Mouse (Mus musculus): ENCODE results near the gene Slc35e3. TPM values are rescaled to one million over a fixed set of nuclear protein-coding genes. Genes with fewer than 3 reads are reported as not detected.

Gene Slc35e3
- total RNA-seq (2017): 8.1 and 8.7 TPM in 2 replicates

DNA sequence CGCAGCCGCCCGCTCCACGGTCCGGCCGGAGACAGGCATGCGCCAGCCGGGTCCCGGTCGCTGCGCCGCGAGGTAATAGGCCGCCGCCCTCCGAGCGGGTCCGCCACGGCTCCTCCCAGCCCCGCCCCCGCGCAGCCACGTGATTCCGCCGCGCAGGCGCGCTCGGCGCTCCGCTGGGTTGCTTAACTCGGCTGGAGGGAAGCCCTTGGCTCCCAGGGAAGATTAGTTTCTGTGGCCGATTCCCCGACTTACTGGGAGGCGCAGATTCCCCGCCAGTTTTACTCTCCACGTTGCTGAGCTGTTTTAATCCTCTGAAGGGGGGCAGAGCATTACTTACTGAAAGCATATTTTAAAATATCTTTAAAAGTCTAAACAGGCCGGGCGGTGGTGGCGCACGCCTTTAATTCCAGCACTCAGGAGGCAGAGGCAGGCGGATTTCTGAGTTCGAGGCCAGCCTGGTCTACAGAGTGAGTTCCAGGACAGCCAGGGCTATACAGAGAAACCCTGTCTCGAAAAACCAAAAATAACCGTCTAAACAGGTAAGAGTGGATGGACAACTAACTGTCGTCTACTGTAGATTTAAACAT lies at the start of gene Slc35e3:
TSS of gene Slc35e3 (minus strand) at position 69 of the 587 bp plus-strand sequence.
- peak; percentile 86 for ATAC-seq (replicated peaks; ENCODE audit: low read depth, poor library complexity, severe bottlenecking)

DNA sequence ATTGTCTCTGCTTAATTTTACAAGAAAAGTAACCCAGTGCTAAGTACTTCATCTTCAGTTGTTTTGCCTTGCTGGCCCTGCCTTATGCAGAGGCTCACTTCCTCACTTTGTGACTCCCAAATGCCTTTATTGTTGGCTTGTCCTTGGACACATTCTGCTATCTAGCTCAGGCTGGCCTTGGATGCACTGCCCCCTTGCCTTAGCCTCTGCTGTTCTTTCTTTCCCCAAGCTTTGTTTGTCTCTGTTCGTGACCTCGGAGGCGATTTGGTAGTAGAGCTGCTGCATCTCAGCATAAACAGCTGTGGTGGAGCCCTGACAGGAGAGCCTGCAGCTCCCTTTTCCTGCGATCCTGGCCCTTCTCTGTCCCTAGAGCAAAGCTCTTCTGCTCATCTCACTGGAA lies 49.0 kb upstream of the Slc35e3 start:
- ATAC-seq (replicated peaks; ENCODE audit: low read depth, poor library complexity, severe bottlenecking): no peak

DNA sequence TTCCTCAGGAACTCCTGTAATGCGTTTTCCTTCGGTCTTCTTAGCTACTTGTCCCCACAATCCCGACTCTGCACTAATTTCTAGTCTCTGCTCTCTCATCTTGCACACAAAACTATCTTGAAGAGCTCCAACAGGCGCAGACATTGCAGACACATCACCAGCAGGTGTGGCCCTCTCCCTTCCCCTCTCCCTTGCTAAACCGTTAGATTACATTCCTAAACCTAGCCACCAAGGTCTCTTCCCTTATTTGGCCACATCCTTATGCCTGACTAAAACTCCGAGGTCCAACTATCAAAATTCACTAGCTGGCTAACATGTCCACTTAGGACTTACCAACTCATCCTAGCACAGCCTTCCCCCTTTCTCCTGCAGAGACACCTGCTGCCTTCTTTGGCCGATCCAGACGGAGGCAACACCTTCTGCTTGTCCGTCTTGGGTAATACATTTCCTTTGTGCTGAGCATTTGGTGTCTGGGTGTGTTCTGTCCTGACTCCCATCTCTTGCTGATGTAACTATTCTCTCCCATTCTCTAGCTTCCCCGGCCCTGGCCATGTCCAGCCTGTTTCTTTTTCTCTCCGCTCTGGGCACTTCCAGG lies 47.4 kb upstream of the Slc35e3 start:
- ATAC-seq (replicated peaks; ENCODE audit: low read depth, poor library complexity, severe bottlenecking): no peak

DNA sequence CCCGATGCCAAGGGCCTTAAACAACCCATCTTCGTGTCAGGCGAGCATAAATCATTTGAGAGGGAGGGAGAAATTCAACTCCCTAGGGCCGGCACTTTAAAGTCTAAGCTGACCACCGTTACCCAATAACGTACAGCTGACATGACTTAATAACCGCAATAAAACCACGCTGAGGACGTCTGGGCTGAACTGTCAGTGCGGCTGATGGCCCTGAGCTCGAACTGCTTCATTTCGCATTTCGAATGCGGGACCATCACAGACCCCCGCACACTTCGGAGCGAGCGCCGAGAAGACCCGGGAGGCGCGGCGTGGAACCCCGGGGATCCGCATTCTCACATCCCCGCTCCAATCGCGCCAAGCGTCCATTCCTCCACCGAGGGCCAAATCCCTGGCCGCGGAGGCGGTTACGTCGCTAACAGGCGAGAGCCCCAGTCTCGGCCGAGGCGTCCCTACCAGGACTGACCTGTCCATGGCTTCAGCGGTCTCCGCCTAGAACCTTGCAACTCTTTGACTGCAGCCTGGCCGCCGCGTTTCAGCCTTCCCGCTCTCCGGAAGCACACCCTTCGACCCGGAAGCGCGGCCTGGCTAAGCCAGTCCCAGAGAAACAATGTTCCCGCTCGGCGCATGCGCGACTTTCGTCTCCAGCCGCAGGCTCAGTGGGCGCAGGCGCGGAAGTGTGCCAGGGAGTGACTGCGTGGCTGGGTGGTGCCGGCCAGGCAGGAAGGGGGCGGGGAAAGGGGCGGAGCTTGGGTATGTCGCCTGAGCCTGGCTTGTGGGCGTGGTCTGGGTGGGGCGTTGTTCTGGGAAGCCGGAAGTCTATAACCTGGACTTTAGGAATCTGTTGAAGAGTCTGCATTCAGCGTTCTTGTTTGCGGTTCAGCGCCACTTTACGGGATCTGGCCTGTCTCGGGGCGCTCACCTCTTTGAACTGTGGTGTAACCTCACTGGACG lies 46.3 kb upstream of the Slc35e3 start, which contains the start of gene Nup107:
TSS of gene Nup107 (minus strand) at position 565 of the 951 bp plus-strand sequence.
- peak; percentile 87 for ATAC-seq (replicated peaks; ENCODE audit: low read depth, poor library complexity, severe bottlenecking)

DNA sequence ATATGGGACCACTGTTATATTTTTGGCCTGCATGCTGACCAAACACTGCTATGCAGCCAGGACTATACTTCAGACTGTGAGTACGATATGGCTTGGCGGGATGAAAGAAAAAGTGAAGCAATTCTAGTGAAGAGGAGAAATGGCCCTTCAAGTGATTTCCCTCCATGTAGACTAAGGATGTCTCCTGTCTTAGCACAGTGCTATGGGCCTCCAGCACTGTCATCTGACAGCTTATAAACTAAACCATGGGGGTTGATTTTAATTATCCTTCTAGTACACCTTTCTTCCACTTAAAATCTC lies 45.0 kb upstream of the Slc35e3 start:
- no peak for ATAC-seq (replicated peaks; ENCODE audit: low read depth, poor library complexity, severe bottlenecking)

DNA sequence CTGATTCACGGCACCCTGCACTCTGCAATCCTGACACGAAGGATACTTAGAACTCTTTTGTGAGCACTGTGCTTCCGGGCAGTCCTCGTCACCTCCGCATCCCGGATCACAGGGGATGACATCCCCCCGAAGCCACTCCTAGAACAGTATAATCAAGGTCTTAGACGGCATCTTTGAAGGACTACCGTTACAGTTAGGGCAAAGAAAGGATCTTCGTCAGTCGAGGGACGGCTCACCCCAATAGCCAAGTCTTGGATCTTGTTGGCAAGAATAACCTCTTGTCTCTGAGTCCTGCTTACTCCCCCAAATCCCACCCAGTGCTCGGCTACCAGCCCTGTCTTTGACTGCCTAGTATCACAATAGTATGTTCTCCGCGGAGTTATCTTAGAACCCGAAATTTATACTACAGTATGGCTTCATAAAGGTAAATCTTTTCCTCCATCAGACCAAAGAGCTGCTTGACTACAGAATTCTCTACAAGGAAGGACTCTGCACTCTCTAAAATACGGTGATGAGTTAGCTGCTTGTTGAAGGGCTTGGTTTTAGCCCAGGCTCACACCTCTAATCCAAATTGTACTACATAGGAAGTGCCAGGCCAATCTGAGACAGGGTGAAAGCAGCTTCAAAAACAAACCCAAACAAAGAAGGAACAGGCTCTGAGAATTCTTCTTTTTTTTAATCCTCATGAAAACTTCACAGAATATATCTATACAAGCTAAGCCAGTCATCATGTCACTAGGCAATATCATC lies 44.4 kb upstream of the Slc35e3 start:
- ATAC-seq (replicated peaks; ENCODE audit: low read depth, poor library complexity, severe bottlenecking): no peak

DNA sequence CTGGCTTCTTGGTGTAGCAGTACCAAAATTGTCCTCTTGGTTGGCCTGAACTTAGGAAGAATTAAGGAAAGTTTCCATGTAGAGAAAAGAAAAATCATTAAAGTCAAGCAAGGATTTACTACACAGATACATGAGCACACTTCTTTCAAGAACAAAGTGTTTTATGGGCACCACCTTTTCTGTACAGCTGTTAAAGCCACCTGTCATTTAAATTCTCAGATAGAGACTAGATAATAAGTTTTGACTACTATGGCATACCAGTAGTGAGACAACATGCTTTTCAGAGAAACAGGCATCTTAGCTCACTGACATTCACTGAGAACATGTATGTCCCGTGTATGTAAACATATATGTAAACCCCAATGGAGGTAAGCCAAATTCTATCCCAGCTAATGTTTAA lies 43.8 kb upstream of the Slc35e3 start:
- no peak for ATAC-seq (replicated peaks; ENCODE audit: low read depth, poor library complexity, severe bottlenecking)

DNA sequence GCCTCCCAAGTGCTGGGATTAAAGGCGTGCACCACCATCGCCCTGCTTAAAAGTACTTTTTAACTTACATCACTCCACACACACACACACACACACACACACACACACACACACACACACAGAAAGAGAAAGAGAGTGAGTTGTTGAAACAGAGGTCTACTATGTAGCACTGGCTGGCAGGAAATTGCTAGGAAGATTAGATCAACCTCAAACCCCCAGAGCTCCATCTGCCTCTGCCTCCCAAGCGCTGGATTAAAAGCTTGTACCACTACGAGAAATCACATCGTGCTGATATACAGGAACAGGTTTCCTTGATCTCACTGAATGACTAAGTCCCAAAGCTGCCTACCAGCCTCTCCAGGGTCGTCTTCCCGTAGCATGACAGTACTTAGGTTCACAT lies 38.5 kb upstream of the Slc35e3 start:
- peak; percentile 84 for ATAC-seq (replicated peaks; ENCODE audit: low read depth, poor library complexity, severe bottlenecking)

DNA sequence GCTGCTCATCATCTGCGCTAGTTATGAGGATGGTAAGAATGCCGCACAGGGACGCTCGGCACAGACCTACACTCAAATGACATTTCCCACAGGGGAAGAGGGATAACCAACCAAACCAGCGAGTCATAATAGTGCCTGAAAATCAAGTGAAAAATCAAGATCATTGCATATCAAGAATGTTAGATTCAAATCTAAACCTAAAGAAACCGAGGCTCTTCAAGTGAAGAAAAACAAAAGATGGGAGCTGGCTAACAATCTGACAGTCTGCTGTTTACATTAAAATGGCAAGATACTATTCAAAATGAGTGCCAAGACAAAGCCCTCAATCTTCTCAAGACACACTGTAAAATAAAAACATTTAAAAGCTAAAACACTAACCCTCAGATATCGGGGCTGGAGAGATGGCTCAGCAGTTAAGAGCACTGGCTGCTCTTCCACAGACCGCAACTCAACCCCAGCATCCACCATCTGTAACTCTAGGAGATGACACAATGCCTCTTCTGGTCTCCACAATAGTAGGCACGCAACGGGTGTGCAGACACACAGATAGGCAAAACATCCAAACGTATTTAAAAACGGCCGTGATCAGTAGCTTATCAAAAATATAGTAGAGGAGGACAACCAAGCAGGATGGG lies 37.7 kb upstream of the Slc35e3 start:
- ATAC-seq (replicated peaks; ENCODE audit: low read depth, poor library complexity, severe bottlenecking): no peak

DNA sequence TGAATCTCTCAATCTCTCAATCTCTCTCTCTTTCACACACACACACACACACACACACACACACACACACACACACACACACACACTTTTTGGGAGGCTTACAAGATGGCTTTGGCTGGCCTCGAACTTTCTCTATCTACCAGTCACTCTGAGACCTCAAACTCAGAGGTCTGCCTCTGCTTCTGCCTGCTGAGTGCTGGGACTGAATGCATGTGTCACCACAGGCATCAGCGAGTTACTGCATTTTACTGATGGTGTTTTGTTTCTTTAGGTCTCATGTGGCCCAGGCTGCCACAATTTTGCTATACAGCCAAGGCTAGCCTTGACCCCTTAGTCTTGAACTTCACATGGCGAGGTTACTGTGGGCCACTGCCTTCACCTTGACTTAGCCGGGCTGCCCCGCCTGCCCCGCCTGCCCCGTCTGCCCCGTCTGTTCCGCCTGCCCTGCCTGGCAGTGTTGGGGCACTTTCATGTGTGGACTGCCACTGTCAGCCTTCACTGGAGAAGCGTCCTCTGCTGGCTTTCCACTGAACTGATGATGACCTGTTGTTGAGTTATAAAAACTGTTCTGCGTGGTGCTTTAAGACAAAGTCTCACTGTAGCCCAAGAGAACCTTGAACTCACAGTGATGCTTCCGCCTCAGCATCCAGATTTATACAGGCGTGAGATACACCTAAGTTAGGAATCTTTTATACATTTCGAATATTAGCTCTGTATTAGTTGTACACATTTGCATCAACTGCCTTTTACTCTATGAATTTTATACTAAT lies 36.5 kb upstream of the Slc35e3 start:
- no peak for ATAC-seq (replicated peaks; ENCODE audit: low read depth, poor library complexity, severe bottlenecking)

DNA sequence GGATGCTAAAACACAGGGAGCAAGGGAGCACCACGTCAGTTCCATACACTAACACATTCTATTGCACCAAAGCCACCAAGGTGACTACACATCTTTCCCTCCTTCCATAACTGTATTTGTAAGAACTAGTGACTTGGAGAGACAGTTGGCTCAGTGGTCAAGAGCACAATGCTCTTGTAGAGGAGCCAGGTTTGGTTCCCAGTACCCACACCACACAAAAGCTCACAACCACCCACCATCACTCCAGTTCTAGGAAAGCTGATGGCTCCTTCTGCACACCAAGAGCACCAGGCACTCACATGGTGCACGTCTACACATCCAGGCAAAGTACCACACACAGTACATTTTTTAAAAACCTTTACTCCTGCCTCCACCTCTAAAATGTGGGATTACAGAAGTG lies 35.9 kb upstream of the Slc35e3 start:
- no peak for ATAC-seq (replicated peaks; ENCODE audit: low read depth, poor library complexity, severe bottlenecking)

DNA sequence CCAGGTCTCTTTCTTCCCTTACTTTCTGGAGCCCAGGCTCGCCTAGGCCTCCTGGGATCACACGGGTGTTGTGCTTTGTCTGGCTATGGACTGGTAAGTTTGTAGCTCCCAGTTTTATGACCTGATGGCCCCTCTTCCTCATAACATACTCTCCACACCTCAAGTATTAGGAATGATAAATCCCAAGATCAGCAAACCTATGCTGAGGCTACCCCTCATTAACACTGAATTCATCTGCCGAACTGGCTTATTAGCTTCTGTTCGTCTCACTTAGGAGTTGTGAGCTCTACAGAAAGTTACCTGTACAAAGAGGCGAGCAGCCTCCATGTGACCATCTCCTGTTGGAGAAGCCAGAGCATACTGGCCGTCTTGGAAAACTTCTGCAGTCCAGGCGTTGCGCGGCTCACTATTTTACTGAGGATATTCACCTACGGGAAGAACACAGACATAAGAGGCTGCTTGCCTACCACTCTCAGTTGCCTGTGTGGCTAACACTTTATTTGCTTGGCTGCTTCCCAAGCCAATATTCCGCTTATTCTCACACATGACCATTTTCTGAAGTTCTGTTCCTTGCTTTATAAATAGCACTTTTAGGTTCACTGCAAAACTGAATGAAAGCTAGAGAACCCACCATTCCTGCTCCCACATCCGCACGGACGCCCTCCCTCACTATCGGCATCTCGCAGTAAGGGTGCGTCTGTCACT lies 35.0 kb upstream of the Slc35e3 start:
- no peak for ATAC-seq (replicated peaks; ENCODE audit: low read depth, poor library complexity, severe bottlenecking)

DNA sequence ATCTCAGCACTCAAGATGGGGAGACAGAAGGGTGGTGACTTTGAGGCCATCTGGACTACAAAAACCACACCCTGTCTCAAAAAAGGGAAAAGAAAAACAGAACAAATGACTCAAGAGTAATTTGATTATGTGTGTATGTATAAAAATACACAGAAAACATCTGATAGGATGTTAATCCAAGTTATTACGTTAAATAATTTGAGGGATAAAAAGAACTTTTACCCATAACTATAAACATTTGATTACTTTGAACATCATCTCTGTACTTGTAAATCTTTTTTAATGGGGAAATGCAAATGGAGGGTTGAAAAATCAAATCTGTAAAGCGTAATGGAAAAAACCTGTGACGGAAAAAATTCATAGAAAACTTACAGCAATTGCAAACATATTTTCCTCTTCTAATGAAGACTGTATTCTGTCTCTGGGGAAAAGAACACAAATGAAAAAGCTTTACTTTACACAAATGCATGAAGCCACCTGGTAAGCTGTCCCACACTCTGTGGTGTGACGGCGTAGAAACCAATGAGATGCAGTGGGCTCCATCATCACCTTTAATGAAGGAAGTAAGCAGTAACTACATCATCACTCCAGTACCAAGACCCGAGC lies 34.2 kb upstream of the Slc35e3 start:
- ATAC-seq (replicated peaks; ENCODE audit: low read depth, poor library complexity, severe bottlenecking): no peak

DNA sequence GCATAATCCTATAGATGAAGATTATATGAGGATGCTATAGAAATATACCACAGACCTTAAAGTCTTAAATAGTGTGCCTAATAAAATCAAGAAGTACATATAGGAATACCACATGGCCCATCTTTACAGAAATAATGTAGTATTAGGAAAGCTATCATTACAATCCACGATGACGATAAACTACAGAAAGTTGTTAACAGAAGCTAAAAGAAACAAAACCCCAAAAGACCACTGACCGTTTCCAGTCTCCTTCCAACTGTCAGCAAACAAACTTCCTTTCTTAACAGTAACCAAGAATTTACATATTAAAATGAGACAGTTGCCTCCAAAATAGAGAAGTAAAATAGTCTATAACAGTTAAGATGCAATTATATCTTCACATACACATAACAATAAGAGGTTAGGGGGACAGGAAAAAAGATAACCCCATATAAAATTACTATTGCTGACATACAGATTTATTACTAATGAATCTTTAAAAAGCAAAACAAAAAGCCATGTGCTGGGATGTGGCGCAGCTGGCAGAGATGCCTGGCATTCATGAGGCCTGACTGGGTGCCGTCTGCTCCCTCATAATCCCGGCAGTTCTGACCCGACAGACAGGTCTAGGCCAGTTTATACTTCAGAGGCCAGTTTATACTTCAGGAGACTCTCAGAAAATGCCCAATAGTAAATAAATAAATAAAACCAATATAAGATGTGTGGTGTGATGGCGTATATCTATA lies 33.6 kb upstream of the Slc35e3 start:
- peak; percentile 37; the same call in 1 of the 2 replicates for ATAC-seq (replicated peaks; ENCODE audit: low read depth, poor library complexity, severe bottlenecking)

DNA sequence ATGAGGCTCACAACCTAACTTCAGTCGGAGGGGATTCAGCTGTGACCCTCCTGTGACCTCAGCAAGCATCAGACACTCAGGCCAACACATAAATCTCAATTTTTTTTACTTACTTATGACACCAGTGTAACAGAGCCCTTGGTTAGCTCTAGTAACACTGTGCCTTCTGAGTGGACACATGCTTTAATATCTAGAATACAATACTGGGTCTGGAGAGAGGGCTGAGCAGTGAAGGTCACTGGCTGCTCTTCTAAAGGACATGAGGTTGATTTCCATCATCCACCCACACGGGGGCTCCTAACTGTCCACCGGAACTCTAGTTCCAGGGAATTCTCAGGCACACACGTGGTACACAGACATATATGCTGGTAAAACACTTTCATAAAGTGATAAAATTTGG lies 32.8 kb upstream of the Slc35e3 start:
- ATAC-seq (replicated peaks; ENCODE audit: low read depth, poor library complexity, severe bottlenecking): no peak

DNA sequence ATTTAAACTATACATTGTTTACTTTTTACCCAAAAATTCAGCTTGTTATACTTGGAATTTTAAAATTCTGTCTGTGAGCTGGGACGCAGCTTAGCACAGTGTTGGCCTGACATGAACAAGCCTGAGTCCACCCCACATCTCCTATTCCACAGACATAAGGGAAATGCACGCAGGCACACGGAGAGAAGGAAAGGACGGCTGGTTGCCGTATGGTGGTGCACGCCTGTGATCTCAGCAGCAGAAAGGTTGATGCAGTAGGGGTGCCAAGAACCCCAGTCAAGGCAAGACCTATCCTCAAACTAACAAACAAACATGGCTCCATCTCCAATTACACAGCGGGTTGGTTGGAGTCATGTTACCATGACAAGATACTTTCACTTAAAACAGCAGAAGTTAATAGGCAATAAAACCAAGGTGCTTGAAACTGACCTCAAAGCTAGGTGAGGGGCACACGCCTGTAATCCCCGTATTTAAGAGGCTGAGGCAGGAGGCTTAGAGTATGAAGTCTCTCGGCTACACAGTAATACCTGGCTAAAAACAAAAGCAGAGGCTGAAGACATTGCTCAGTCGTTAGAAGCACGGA lies 32.3 kb upstream of the Slc35e3 start:
- ATAC-seq (replicated peaks; ENCODE audit: low read depth, poor library complexity, severe bottlenecking): no peak
